Mouse (Mus musculus) myocyte (in vitro differentiated cells): Measurements from ENCODE around the gene Snf8.
A peak's percentile ranks its signal among the peaks of the same experiment; 100 is the strongest.

Experiments
- E2F4 ChIP-seq: IDR thresholded peaks from one replicate; pipeline ENCODE4 v1.6.1; 2011; ENCODE audit warnings: mild to moderate bottlenecking, control low read depth, moderate library complexity; ENCODE audit not compliant: insufficient read depth
- POLR2A ChIP-seq: IDR thresholded peaks from one replicate; pipeline ENCODE4 v1.6.1; 2011; ENCODE audit warnings: low read depth, mild to moderate bottlenecking, control low read depth, moderate library complexity; ENCODE audit not compliant: insufficient read length
- POLR2AphosphoS2 ChIP-seq: IDR thresholded peaks from one replicate; pipeline ENCODE4 v1.6.1; 2011; ENCODE audit warnings: low read depth, control low read depth; ENCODE audit not compliant: insufficient read length
- TCF12 ChIP-seq: IDR thresholded peaks from one replicate; pipeline ENCODE4 v1.6.1; 2011; ENCODE audit warnings: mild to moderate bottlenecking, control low read depth; ENCODE audit not compliant: poor library complexity, insufficient read depth, severe bottlenecking
- USF1 ChIP-seq: IDR thresholded peaks from one replicate; pipeline ENCODE4 v1.6.1; 2011; ENCODE audit warnings: low read depth, mild to moderate bottlenecking, control low read depth, moderate library complexity

DNA sequence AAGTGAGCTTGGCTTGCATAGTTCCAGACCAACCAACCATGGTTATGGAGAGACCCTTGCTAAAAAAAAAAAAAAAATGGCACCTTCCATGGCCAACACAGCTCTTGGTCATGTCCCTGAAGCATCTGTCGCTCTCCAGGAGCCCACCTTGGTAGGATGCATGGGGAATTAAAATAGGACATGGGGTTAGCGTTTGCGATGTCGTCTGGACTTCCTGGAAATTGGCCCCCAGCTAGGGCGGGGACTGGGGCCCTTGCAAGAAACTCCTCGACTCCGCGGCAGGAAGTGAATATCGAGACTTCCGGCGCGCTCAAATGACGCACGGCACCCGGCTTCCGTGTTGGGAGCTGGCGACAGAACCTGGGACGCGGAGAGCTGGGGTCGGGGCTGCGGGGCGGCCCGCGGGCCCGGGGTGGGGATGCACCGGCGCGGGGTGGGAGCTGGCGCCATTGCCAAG is at the start of gene Snf8:
- TF ChIP-seq E2F4 (no peak), POLR2A (no peak), TCF12 (no peak), USF1 (no peak), POLR2AphosphoS2 (peak; percentile 50)
